Mouse (Mus musculus) MEL (cell line): ENCODE results near the gene 2410004P03Rik. TPM values are rescaled to one million over a fixed set of nuclear protein-coding genes. Genes with fewer than 3 reads are reported as not detected.

Source experiments
- DNase-seq: peaks from one replicate; pipeline ENCODE4 v3.0.0; 2011; ENCODE audit warnings: low read depth, low spot score
- H3K27ac ChIP-seq: 2 replicates; pipeline ENCODE4 v1.5.1; 2012; ENCODE audit warnings: low read depth, mild to moderate bottlenecking, control low read depth, low read length, moderate library complexity; ENCODE audit not compliant: control insufficient read depth
- H3K27me3 ChIP-seq, 2 experiments: fragments of 150-350 bp in 1 of 2; sonication (generic) in 1 of 2; 2 replicates each; pipeline ENCODE4 v1.6.1; 2012; ENCODE audit warnings: low read length in 2 of 2, mild to moderate bottlenecking in 2 of 2, improper control_type of control experiment in 1 of 2, moderate library complexity in 1 of 2; ENCODE audit not compliant: insufficient read depth in 2 of 2, control insufficient read depth in 1 of 2
- H3K36me3 ChIP-seq, 2 experiments: 2 replicates each; pipeline ENCODE4 v1.6.1; 2012 to 2014; ENCODE audit warnings: low read length in 2 of 2, improper control_type of control experiment in 1 of 2, inconsistent platforms in 1 of 2, mild to moderate bottlenecking in 1 of 2; ENCODE audit not compliant: insufficient read depth in 2 of 2, control insufficient read depth in 1 of 2
- H3K4me1 ChIP-seq, 2 experiments: fragments of 150-350 bp in 1 of 2; sonication (generic) in 1 of 2; 2 replicates each; pipeline ENCODE4 v1.6.1; 2012; ENCODE audit warnings: low read length in 2 of 2, improper control_type of control experiment in 1 of 2, mild to moderate bottlenecking in 1 of 2; ENCODE audit not compliant: insufficient read depth in 2 of 2, control insufficient read depth in 1 of 2
- H3K4me3 ChIP-seq, 2 experiments: fragments of 150-350 bp in 1 of 2; sonication (generic) in 1 of 2; 2 replicates each; pipeline ENCODE4 v1.5.1; 2012; ENCODE audit warnings: low read depth in 2 of 2, low read length in 2 of 2, mild to moderate bottlenecking in 2 of 2, moderate library complexity in 2 of 2, control low read depth in 1 of 2, improper control_type of control experiment in 1 of 2; ENCODE audit not compliant: control insufficient read depth in 1 of 2, insufficient read depth in 1 of 2
- H3K79me2 ChIP-seq: 2 replicates; pipeline ENCODE4 v1.6.1; 2012; ENCODE audit warnings: mild to moderate bottlenecking, low read length, moderate library complexity; ENCODE audit not compliant: control insufficient read depth, poor library complexity, insufficient read depth
- H3K9ac ChIP-seq: 2 replicates; pipeline ENCODE4 v1.6.1; 2012; ENCODE audit warnings: low read depth, mild to moderate bottlenecking, control low read depth, low read length, moderate library complexity; ENCODE audit not compliant: control insufficient read depth, poor library complexity, severe bottlenecking
- H3K9me3 ChIP-seq: fragments of 150-350 bp; sonication (generic); replicated peaks from 2 replicates; pipeline ENCODE4 v1.6.1; 2012; ENCODE audit warnings: mild to moderate bottlenecking, low read length, improper control_type of control experiment, moderate library complexity; ENCODE audit not compliant: insufficient read depth
- BHLHE40 ChIP-seq: IDR thresholded peaks from 2 replicates; pipeline ENCODE4 v1.6.1; 2012; ENCODE audit warnings: low read depth, mild to moderate bottlenecking, inconsistent platforms, low read length, improper control_type of control experiment, borderline replicate concordance
- CHD2 ChIP-seq: IDR thresholded peaks from 2 replicates; pipeline ENCODE4 v1.6.1; 2011; ENCODE audit warnings: low read length, improper control_type of control experiment
- E2F4 ChIP-seq: IDR thresholded peaks from 2 replicates; pipeline ENCODE4 v1.6.1; 2011; ENCODE audit warnings: low read depth, low read length, improper control_type of control experiment, borderline replicate concordance
- ELF1 ChIP-seq: IDR thresholded peaks from 2 replicates; pipeline ENCODE4 v1.6.1; 2014; ENCODE audit warnings: low read depth, mild to moderate bottlenecking, inconsistent platforms, low read length, improper control_type of control experiment, moderate library complexity
- EP300 ChIP-seq, 2 experiments: IDR thresholded peaks; 2 replicates each; pipeline ENCODE4 v1.6.1; 2011; ENCODE audit warnings: improper control_type of control experiment in 2 of 2, low read length in 2 of 2, low read depth in 1 of 2, mild to moderate bottlenecking in 1 of 2
- ETS1 ChIP-seq: IDR thresholded peaks from 2 replicates; pipeline ENCODE4 v1.6.1; 2012; ENCODE audit warnings: low read depth, mild to moderate bottlenecking, inconsistent platforms, low read length, improper control_type of control experiment, moderate library complexity
- GABPA ChIP-seq: IDR thresholded peaks from 2 replicates; pipeline ENCODE4 v1.6.1; 2012; ENCODE audit warnings: low read depth, mild to moderate bottlenecking, inconsistent platforms, low read length, improper control_type of control experiment, moderate library complexity
- GATA1 ChIP-seq: IDR thresholded peaks from 2 replicates; pipeline ENCODE4 v1.6.1; 2011; ENCODE audit warnings: low read depth, low read length, improper control_type of control experiment
- JUND ChIP-seq: IDR thresholded peaks from 2 replicates; pipeline ENCODE4 v1.6.1; 2011; ENCODE audit warnings: low read depth, mild to moderate bottlenecking, improper control_type of control experiment, low read length
- MAFK ChIP-seq: IDR thresholded peaks from 2 replicates; pipeline ENCODE4 v1.6.1; 2011; ENCODE audit warnings: low read depth, mild to moderate bottlenecking, low read length, improper control_type of control experiment, borderline replicate concordance
- MAX ChIP-seq: IDR thresholded peaks from 2 replicates; pipeline ENCODE4 v1.6.1; 2011; ENCODE audit warnings: low read length, improper control_type of control experiment
- MAZ ChIP-seq: IDR thresholded peaks from 2 replicates; pipeline ENCODE4 v1.6.1; 2012; ENCODE audit warnings: low read depth, mild to moderate bottlenecking, inconsistent platforms, low read length, improper control_type of control experiment
- MXI1 ChIP-seq: IDR thresholded peaks from 2 replicates; pipeline ENCODE4 v1.6.1; 2011; ENCODE audit warnings: mild to moderate bottlenecking, low read depth, low read length, improper control_type of control experiment
- NELFE ChIP-seq: IDR thresholded peaks from 2 replicates; pipeline ENCODE4 v1.6.1; 2011; ENCODE audit warnings: low read depth, low read length, improper control_type of control experiment
- NRF1 ChIP-seq: IDR thresholded peaks from 2 replicates; pipeline ENCODE4 v1.6.1; 2014; ENCODE audit warnings: low read depth, mild to moderate bottlenecking, inconsistent platforms, low read length, improper control_type of control experiment, moderate library complexity; ENCODE audit not compliant: poor library complexity, insufficient read depth, severe bottlenecking
- POLR2A ChIP-seq, 2 experiments: IDR thresholded peaks; 2 replicates each; pipeline ENCODE4 v1.6.1; 2011 to 2012; ENCODE audit warnings: low read length in 2 of 2, mild to moderate bottlenecking in 2 of 2, control low read depth in 1 of 2, improper control_type of control experiment in 1 of 2, low read depth in 1 of 2, moderate library complexity in 1 of 2; ENCODE audit not compliant: control insufficient read depth in 1 of 2, insufficient read depth in 1 of 2, poor library complexity in 1 of 2
- POLR2AphosphoS2 ChIP-seq: IDR thresholded peaks from 2 replicates; pipeline ENCODE4 v1.6.1; 2011; ENCODE audit warnings: low read length, improper control_type of control experiment
- RAD21 ChIP-seq: IDR thresholded peaks from 2 replicates; pipeline ENCODE4 v1.6.1; 2011; ENCODE audit warnings: mild to moderate bottlenecking, low read depth, low read length, improper control_type of control experiment
- RCOR1 ChIP-seq: IDR thresholded peaks from 2 replicates; pipeline ENCODE4 v1.6.1; 2012; ENCODE audit warnings: low read depth, mild to moderate bottlenecking, inconsistent platforms, low read length, improper control_type of control experiment
- SIN3A ChIP-seq: IDR thresholded peaks from 2 replicates; pipeline ENCODE4 v1.6.1; 2012; ENCODE audit warnings: low read length, improper control_type of control experiment, inconsistent platforms
- SMC3 ChIP-seq: IDR thresholded peaks from 2 replicates; pipeline ENCODE4 v1.6.1; 2011; ENCODE audit warnings: low read depth, low read length, improper control_type of control experiment
- TBP ChIP-seq: IDR thresholded peaks from 2 replicates; pipeline ENCODE4 v1.8.0; 2011; ENCODE audit warnings: low read depth, low read length, improper control_type of control experiment
- UBTF ChIP-seq: IDR thresholded peaks from 2 replicates; pipeline ENCODE4 v1.6.1; 2012; ENCODE audit warnings: low read depth, mild to moderate bottlenecking, inconsistent platforms, low read length, improper control_type of control experiment, moderate library complexity, borderline replicate concordance; ENCODE audit not compliant: insufficient read depth
- ZKSCAN1 ChIP-seq: IDR thresholded peaks from 2 replicates; pipeline ENCODE4 v1.6.1; 2012; ENCODE audit warnings: low read depth, mild to moderate bottlenecking, inconsistent platforms, low read length, improper control_type of control experiment, moderate library complexity
- ZMIZ1 ChIP-seq: IDR thresholded peaks from 2 replicates; pipeline ENCODE4 v1.6.1; 2012; ENCODE audit warnings: low read depth, mild to moderate bottlenecking, inconsistent platforms, low read length, improper control_type of control experiment, moderate library complexity
- ZNF384 ChIP-seq: IDR thresholded peaks from 2 replicates; pipeline ENCODE4 v1.6.1; 2012; ENCODE audit warnings: low read depth, mild to moderate bottlenecking, inconsistent platforms, low read length, improper control_type of control experiment
- polyA plus RNA-seq, 2 experiments: library from polyadenylated mRNA; stranded (reverse) in 1 of 2; unstranded in 1 of 2; fragments of >175 nt in 1 of 2; fragments of >200 nt in 1 of 2; gene quantifications; 2 replicates each; pipeline versions ENCODE4 v1.2.1 to v1.2.4; 2012; ENCODE audit warnings: low replicate concordance in 2 of 2, low read depth in 1 of 2; ENCODE audit not compliant: insufficient read length in 2 of 2, insufficient read depth in 1 of 2, missing spikeins in 1 of 2
- total RNA-seq: library from RNA; depleted of rRNA; stranded (reverse); fragments of 300-350 nt; gene quantifications from 2 replicates; pipeline ENCODE4 v1.2.3, GENCODE M21; 2012

Gene 2410004P03Rik
- total and polyA plus RNA-seq, 3 experiments = 0.03 TPM; not detected in 2

GRCm38 (mm10) chr12:17000628-17001027 lies 10.9 kb downstream of the 2410004P03Rik start:
- no peak overlapping the region for H3K27ac ChIP-seq
- H3K4me3 ChIP-seq = peak overlapping the region; percentile 89 to 95
- TF ChIP-seq RCOR1 (0 out of 2 replicates have a peak, but pooled peaks have one; percentile 43), GATA1 (no peak), NRF1 (no peak), MAZ (no peak), EP300 (IDR thresholded peaks at IDR 0.05; ENCODE audit: low read depth in 1 of 2, low read length in 2 of 2) (0 out of 4 replicates have a peak, but pooled peaks of 1 of the 2 experiments have one; percentile 13), SIN3A (0 out of 2 replicates have a peak, but pooled peaks have one; percentile 11), MXI1 (peak; percentile 15; the same call in 1 of the 2 replicates), MAX (no peak), ETS1 (0 out of 2 replicates have a peak, but pooled peaks have one; percentile 27), BHLHE40 (peak; percentile 38; the same call in 1 of the 2 replicates), E2F4 (no peak)
- DNase-seq = peak; percentile 74
- no peaks in the 10 kb centered on the region; the same call in 1 of the 2 replicates for H3K79me2 ChIP-seq
- peak overlapping the region; percentile 67 for H3K9ac ChIP-seq
- H3K27me3 ChIP-seq = no peaks in the 10 kb centered on the region
- no peaks in the 10 kb centered on the region for H3K36me3 ChIP-seq
- no peaks in the 10 kb centered on the region for H3K9me3 ChIP-seq
- peaks cover 3 to 13% of the 10 kb centered on the region in 2 experiments; a peak in 3 of 4 replicates for H3K4me1 ChIP-seq

GRCm38 (mm10) chr12:16999739-17000497 lies 11.6 kb downstream of the 2410004P03Rik start, which contains the start of gene Pqlc3:
Gene Pqlc3, minus strand, starts transcription at chr12:17000408.
- H3K9me3 ChIP-seq = no peaks in the 10 kb centered on the region
- H3K4me1 ChIP-seq = peaks cover 3 to 13% of the 10 kb centered on the region in 2 experiments; a peak in 3 of 4 replicates
- H3K36me3 ChIP-seq = no peaks in the 10 kb centered on the region
- H3K27me3 ChIP-seq = no peaks in the 10 kb centered on the region
- peak within 1 kb of the TSS; percentile 89 to 98 for H3K4me3 ChIP-seq
- no peaks in the 10 kb centered on the region; the same call in 1 of the 2 replicates for H3K79me2 ChIP-seq
- H3K27ac ChIP-seq = peak within 1 kb of the TSS; percentile 47
- peak; percentile 96 for DNase-seq
- no peak for TF ChIP-seq SMC3
- TF ChIP-seq MAFK = no peak
- no peak for TF ChIP-seq ZMIZ1
- no peak for TF ChIP-seq ZNF384
- no peak; the same call in 1 of the 2 replicates for TF ChIP-seq MXI1
- peak; percentile 71 for TF ChIP-seq ELF1
- TF ChIP-seq SIN3A = peak; percentile 39
- TF ChIP-seq JUND = no peak
- TF ChIP-seq POLR2AphosphoS2 = no peak
- TF ChIP-seq ZKSCAN1 = no peak
- 0 out of 4 replicates have a peak, but pooled peaks of 1 of the 2 experiments have one; percentile 17 for TF ChIP-seq EP300 (IDR thresholded peaks at IDR 0.05; ENCODE audit: low read depth in 1 of 2, low read length in 2 of 2)
- TF ChIP-seq NELFE = 0 out of 2 replicates have a peak, but pooled peaks have one; percentile 36
- no peak for TF ChIP-seq UBTF
- no peak for TF ChIP-seq TBP
- TF ChIP-seq POLR2A (IDR thresholded peaks at IDR 0.05; ENCODE audit: control insufficient read depth in 1 of 2, insufficient read depth in 1 of 2, low read depth in 1 of 2, low read length in 2 of 2, poor library complexity in 1 of 2) = peak; percentile 56 to 75; a peak in 3 of 4 replicates
- TF ChIP-seq CHD2 = no peak
- no peak for TF ChIP-seq MAX
- no peak for TF ChIP-seq RAD21
- no peak for TF ChIP-seq GABPA
- peak; percentile 55; the same call in 1 of the 2 replicates for TF ChIP-seq NRF1
- H3K9ac ChIP-seq = peak within 1 kb of the TSS; percentile 76
